Mouse (Mus musculus) bone marrow, adult 2 months (tissue): ENCODE results near the gene Abca12.

ENCODE experiments used
- CTCF ChIP-seq: fragments of 200-500 bp; IDR thresholded peaks from 2 replicates; pipeline ENCODE4 v1.5.1; 2011; ENCODE audit warnings: low read length, control low read depth; ENCODE audit not compliant: control insufficient read depth, insufficient read depth
- POLR2A ChIP-seq: fragments of 200-500 bp; IDR thresholded peaks from 2 replicates; pipeline ENCODE4 v1.6.1; 2011; ENCODE audit warnings: low read depth, mild to moderate bottlenecking, control low read depth, low read length, borderline replicate concordance; ENCODE audit not compliant: control insufficient read depth

- TF ChIP-seq POLR2A (no peak), CTCF (no peak)
Measured at GRCm38 (mm10) chr1:71195333-71195732, 219.4 kb downstream of the Abca12 start.
